Mouse (Mus musculus) CD8-positive naive resting alpha-beta T cell, adult 2 months (primary cell): ENCODE measurements around the gene Taf1a.
"Not testable (repeated sequence)": the region's sequence is repeated elsewhere in the genome, so short reads cannot be mapped to it uniquely, and the experiment has no call there.

Experiments used
- DNase-seq, 2 experiments: peaks; one replicate each; pipeline ENCODE4 v3.0.0; 2022; ENCODE audit warnings: low read depth in 2 of 2, low spot score in 2 of 2

The Taf1a gene

DNA sequence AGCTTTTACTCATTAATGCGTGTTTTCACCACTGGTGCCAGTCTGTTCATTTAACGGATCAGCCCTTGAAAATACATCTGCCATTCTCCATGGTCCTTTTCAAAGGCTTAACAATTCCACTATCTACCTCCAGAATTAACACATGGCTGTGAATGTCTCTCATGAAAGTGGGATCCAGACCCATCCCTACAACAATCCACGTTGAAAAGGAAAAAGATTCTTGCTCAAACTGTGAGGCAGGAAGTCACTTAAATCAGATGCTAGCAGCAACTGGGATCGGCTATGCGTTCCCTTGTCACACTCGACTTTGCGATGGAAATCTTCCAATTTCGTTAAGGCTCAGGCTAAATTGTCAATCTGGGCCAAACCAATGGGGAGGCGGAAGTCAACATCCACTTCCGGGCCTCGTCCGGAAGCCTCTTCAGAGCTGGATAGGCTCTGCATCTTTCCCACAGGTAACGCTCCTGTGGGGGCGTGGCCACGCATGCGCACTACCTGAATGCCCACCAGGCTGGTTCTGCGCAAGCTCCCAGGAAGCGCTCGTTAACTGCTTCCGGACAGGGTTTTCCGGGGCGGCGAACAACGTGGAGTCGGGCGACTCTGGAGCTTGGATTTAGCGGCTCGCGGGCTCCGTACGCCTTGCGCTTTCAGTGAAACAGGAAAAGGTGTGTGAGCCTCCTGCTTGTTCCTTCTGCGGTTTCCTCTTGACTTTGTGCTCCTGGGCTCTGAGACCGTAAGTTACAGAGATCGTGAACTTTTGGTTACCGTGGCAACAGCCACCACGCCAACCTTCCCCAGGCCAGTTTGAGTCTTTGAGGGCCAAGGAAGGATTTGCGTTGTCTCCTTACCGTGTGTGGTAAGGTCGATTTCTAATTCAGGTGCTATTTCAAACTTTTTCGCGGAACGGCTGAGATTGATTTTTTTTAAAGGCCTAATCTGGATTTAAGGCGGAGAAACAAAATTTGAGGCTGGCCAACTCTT, at the start of gene Taf1a:
Gene Taf1a, plus strand, starts transcription at position 556 of the 981 bp plus-strand sequence.
- peak; percentile 84 to 85 for DNase-seq

DNA sequence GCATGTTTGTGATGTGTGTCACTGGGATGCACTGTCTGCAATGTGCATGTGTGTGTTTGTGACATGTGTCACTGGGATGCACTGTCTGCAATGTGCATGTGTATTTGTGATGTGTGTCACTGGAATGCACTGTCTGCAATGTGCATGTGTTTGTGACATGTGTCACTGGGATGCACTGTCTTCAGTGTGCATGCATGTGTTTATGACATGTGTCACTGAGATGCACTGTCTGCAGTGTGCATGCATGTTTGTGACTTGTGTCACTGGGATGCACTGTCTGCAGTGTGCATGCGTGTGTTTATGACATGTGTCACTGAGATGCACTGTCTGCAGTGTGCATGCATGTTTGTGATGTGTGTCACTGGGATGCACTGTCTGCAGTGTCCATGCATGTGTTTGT, 45.9 kb upstream of the Taf1a start:
- not testable (repeated sequence) for DNase-seq

- DNase-seq: peak; percentile 84 to 85
Observed at GRCm38 (mm10) chr1:183344886-183345816, 43.6 kb upstream of the Taf1a start.

DNA sequence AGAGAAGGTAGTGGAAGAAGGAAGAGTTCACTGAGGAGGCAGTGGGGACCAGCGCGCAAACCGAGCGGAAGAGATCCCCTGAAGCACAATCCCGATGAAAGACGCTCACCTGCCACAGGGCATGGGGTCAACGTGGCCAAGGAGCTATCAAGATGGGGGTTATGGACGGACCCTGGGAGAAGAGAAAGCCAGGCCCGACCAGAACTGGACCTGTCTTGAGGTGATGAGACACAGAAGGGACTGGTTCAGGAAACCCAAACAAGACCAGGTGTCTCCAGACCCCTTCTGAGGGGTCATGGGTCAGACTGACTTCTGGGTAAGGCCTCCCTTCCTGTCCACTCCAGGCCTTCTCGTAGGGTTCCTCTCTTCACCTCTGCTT, 43.0 kb upstream of the Taf1a start:
- DNase-seq: no peak

- peak; percentile 35 to 61 for DNase-seq
Observed at GRCm38 (mm10) chr1:183349840-183350239, 38.9 kb upstream of the Taf1a start.

DNA sequence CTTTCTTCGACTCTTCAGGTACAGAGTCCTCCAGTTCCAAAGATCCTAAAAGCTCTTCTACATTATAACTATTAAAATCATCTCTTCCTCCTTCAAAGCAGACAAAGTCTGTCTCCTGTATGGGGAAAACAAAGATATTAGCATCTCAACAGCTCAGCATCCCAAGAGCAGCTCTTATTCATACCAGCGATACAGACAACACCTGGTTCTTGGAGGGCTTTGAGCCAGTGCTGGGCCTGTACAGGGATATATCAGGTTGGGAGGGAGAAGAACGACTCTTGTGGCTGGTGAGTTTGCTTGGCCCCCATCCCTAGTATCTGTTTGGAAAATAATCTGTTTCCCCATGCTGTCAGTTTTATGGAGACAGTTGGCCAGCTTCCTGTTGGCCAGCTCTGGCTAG, 29.9 kb upstream of the Taf1a start:
- DNase-seq: no peak

- DNase-seq: no peak
Observed at GRCm38 (mm10) chr1:183362301-183362700, 26.5 kb upstream of the Taf1a start.

- DNase-seq: no peak
Observed at GRCm38 (mm10) chr1:183362729-183363576, 25.8 kb upstream of the Taf1a start.

GRCm38 (mm10) chr1:183363577-183363867, 25.3 kb upstream of the Taf1a start:
- no peak for DNase-seq

DNA sequence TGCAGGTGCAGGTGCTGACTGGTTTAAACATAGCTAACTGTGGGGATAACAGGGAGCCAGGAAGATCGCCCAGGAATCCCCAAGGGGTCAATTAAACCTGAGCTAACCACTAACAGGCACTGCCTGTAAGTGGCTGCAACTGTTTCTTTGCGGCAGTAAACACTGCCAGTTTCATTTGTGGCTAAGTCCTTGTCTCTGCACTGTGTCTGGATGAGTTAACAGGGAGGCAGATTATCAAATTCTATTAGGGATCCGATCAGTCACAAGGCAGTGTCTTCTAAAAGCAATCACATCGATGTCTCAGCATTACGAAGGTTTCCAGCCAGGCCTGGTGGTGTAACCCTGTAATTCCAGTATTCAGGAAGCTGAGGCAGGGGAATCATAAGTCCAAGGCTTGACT, 22.4 kb upstream of the Taf1a start:
- no peak for DNase-seq

GRCm38 (mm10) chr1:183368601-183369400, 20.0 kb upstream of the Taf1a start:
- peak in 1 of 2 experiments; percentile 22 for DNase-seq

DNA sequence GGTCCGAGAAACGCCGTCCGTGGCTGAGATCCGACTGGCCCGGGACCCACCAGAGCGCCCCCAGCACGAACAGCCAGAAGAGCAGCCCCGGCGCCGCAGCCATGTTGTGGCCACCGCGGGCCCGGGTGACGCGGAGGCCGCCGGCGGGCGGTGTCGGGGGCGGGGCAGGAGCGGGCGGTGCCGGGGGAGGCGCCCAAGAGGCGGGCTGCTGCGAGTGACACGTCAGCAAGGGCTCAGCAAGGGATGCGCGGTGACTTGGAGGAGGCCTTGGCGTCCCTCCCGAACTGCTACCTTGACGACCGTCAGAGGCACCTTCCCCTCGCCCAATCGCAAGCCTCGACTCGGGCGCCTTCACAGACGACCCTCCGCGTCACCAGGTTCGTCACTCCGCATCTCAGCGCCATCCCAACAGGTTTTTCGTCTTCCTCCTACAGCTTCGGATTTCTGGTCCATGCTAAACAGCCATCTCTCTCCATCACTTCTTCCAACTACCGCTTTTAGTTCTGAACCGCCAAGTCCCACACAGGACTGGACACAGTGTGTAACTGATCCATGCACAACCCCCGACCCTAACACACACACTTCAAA, 19.3 kb upstream of the Taf1a start, which contains the start of gene Mia3:
Gene Mia3, minus strand, starts transcription at position 127 of the 588 bp plus-strand sequence.
- DNase-seq: peak; percentile 93 to 94

DNA sequence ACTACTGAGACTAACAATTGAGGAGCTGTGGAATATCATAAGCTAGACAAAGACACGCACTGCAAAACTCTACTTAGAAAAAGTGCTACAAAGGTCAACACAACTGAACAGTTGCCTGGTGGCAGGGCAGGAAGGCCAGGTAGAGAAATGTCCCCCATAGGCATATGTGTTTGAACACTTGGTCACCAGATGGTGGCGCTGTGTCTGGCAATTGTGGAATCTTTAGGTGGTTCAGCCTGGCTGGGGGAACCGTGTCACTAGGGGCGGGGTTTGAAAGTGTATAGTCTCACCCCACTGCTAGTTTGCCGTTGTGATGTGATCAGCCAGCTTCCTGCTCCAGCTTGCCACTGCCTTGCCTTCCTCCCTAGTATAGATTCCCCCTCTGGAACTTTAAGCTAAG, 14.1 kb upstream of the Taf1a start:
- no peak for DNase-seq

- no peak for DNase-seq
Observed at GRCm38 (mm10) chr1:183377045-183377444, 11.7 kb upstream of the Taf1a start.

GRCm38 (mm10) chr1:183378321-183378941, 10.3 kb upstream of the Taf1a start:
- no peak for DNase-seq

- DNase-seq: not testable (repeated sequence)
Observed at GRCm38 (mm10) chr1:183379376-183379775, 9.4 kb upstream of the Taf1a start.

- no peak for DNase-seq
Observed at GRCm38 (mm10) chr1:183381816-183382215, 7.0 kb upstream of the Taf1a start.

DNA sequence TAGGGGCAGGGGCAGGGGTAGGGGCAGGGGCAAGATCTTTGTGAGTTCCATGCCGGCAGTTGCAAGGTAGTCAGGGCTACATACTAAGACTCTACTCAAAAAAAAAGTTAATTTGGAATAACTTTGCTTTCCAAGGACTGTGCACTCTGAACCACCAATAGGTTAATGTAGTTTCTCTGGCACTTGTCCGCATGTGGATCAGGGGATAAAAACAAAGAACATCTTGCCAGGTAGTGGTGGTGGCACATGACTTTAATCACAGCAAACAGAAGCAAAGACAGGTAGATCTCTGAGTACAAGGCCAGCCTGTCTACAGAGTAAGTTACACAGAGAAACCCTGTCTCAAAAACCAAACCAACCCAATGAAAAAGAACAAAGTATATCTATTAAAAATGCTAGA, 6.2 kb upstream of the Taf1a start:
- no peak for DNase-seq

GRCm38 (mm10) chr1:183387421-183387820, 1.4 kb upstream of the Taf1a start:
- not testable (repeated sequence) for DNase-seq
